Mouse (Mus musculus) lung, embryonic 16.5 days (tissue): ENCODE measurements around the gene Spsb4. TPM values are rescaled to one million over a fixed set of nuclear protein-coding genes. Genes with fewer than 3 reads are reported as not detected.

Experiments
- ATAC-seq: fragments of 200-750 bp; cut with Nextera tagmentation; 2 replicates; pipeline ENCODE4 v1.8.0; 2017; ENCODE audit warnings: low read depth, mild to moderate bottlenecking, moderate library complexity
- H3K27ac ChIP-seq: fragments of 300-500 bp; sonication (generic); 2 replicates; pipeline ENCODE4 v1.5.1; 2014; ENCODE audit warnings: mild to moderate bottlenecking, control low read depth, low read length
- H3K27me3 ChIP-seq: fragments of 300-500 bp; sonication (generic); 2 replicates; pipeline ENCODE4 v1.6.1; 2014; ENCODE audit warnings: low read depth, low read length, mixed read lengths; ENCODE audit not compliant: control insufficient read depth, insufficient read depth
- H3K36me3 ChIP-seq: fragments of 300-500 bp; sonication (generic); 2 replicates; pipeline ENCODE4 v1.6.1; 2014; ENCODE audit warnings: low read length; ENCODE audit not compliant: control insufficient read depth, insufficient read depth
- H3K4me1 ChIP-seq: fragments of 300-500 bp; sonication (generic); replicated peaks from 2 replicates; pipeline ENCODE4 v1.6.1; 2014; ENCODE audit warnings: low read length, mixed read lengths; ENCODE audit not compliant: control insufficient read depth, insufficient read depth
- H3K4me2 ChIP-seq: fragments of 300-500 bp; sonication (generic); 2 replicates; pipeline ENCODE4 v1.6.1; 2014; ENCODE audit warnings: low read depth, low read length, control low read depth
- H3K4me3 ChIP-seq: fragments of 300-500 bp; sonication (generic); 2 replicates; pipeline ENCODE4 v1.5.1; 2014; ENCODE audit warnings: mild to moderate bottlenecking, low read length, control low read depth
- H3K9ac ChIP-seq: fragments of 300-500 bp; sonication (generic); 2 replicates; pipeline ENCODE4 v1.6.1; 2014; ENCODE audit warnings: low read length, control low read depth
- H3K9me3 ChIP-seq: fragments of 300-500 bp; sonication (generic); 2 replicates; pipeline ENCODE4 v1.6.1; 2016; ENCODE audit warnings: low read length; ENCODE audit not compliant: control insufficient read depth
- WGBS: fragments of 180-500 bp; shearing (Covaris S2); extraction: QIAGEN DNeasy Blood & Tissue Kit; methylation state at CpG from one replicate; pipeline ENCODE4 v1.1.7; 2014; 5-methylcytosine and 5-hydroxymethylcytosine counted together
- polyA plus RNA-seq: library from polyadenylated mRNA; unstranded; fragments of >200 nt; fragmentation: Nextera tagmentation; extraction: Ambion mirVana; gene quantifications from 2 replicates; pipeline ENCODE4 v1.2.1, GENCODE M21; 2015

The Spsb4 gene
- polyA plus RNA-seq, 1 experiment from 2014 or later, result 8.8 TPM

DNA sequence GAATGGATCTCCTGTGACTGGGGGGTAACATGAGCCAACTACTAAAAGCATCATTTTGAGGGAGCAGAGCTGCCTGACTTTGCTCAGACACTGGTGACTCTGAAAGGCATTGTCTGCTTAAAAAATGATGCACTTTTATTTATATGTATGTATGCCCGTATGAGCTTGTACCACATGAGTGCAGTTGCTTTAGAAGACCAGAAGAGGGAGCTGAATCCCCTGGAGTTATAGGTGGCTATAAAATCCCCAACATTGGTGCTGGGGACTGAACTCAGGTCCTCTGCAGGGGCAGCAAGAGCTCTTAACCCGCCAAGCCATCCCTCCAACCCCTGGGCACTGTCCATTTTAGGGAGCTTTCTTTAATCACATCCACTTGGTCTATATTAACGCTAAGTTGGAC, 104.6 kb downstream of the Spsb4 start:
- Histone ChIP-seq H3K4me2 (no peak overlapping the region), H3K36me3 (no peaks in the 10 kb centered on the region), H3K4me3 (no peak overlapping the region), H3K9me3 (no peaks in the 10 kb centered on the region), H3K9ac (no peak overlapping the region), H3K4me1 (no peaks in the 10 kb centered on the region), H3K27me3 (no peaks in the 10 kb centered on the region), H3K27ac (no peak overlapping the region)
- ATAC-seq, result no peak
- WGBS, result 77% methylated on average over 3 of the region's 3 CpGs

DNA sequence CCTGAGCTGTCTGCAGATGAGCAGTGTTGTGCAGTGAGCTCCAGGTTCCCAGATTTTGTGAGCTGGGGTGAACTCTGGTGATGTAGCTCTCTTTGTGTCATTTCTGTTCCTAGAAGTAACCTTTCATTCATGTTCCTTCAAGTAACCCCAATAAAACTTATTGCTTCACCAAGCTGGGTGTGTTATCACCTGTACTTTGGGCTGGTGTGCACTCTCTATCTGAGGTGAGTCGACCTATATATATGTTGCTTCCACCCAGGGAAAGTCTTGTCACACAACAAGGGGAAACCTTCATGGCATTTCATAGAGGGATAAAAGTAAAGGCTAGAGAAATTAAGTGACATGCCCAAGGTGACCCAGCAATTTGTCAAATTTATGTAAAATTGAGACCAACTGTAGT, 109.1 kb downstream of the Spsb4 start:
- no peak for ATAC-seq
- H3K9ac ChIP-seq, result no peak overlapping the region
- H3K4me3 ChIP-seq, result no peak overlapping the region
- no peaks in the 10 kb centered on the region for H3K4me1 ChIP-seq
- H3K27me3 ChIP-seq, result no peaks in the 10 kb centered on the region
- H3K27ac ChIP-seq, result no peak overlapping the region
- H3K4me2 ChIP-seq, result no peak overlapping the region
- H3K9me3 ChIP-seq, result no peaks in the 10 kb centered on the region
- 82% methylated on average over 1 of the region's 1 CpGs for WGBS
- no peaks in the 10 kb centered on the region for H3K36me3 ChIP-seq

DNA sequence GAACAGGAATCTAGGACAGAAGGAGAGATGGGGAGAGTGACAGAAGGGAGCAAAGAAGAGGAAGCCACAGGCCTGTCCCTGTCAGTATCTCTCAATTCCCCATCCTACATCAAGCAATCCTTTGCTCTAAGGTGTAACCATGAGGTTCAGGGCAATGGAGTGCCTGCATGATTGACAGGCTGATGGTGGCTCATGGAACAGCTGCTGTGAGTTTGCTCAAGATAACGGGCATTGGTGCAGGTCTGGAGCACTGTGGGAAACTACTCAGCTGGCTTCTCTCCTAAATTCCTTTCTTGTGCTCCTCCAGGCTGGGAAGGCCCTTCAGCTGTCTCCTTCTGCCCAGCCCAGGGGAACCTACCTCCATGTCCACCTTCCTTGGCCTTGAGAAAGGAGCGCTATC, 109.9 kb downstream of the Spsb4 start:
- H3K27me3 ChIP-seq, result no peaks in the 10 kb centered on the region
- H3K4me2 ChIP-seq, result no peak overlapping the region
- WGBS, result 54% methylated on average over 2 of the region's 2 CpGs
- H3K27ac ChIP-seq, result no peak overlapping the region
- H3K9ac ChIP-seq, result no peak overlapping the region
- H3K9me3 ChIP-seq, result no peaks in the 10 kb centered on the region
- no peaks in the 10 kb centered on the region for H3K36me3 ChIP-seq
- H3K4me1 ChIP-seq, result no peaks in the 10 kb centered on the region
- no peak for ATAC-seq
- no peak overlapping the region for H3K4me3 ChIP-seq

DNA sequence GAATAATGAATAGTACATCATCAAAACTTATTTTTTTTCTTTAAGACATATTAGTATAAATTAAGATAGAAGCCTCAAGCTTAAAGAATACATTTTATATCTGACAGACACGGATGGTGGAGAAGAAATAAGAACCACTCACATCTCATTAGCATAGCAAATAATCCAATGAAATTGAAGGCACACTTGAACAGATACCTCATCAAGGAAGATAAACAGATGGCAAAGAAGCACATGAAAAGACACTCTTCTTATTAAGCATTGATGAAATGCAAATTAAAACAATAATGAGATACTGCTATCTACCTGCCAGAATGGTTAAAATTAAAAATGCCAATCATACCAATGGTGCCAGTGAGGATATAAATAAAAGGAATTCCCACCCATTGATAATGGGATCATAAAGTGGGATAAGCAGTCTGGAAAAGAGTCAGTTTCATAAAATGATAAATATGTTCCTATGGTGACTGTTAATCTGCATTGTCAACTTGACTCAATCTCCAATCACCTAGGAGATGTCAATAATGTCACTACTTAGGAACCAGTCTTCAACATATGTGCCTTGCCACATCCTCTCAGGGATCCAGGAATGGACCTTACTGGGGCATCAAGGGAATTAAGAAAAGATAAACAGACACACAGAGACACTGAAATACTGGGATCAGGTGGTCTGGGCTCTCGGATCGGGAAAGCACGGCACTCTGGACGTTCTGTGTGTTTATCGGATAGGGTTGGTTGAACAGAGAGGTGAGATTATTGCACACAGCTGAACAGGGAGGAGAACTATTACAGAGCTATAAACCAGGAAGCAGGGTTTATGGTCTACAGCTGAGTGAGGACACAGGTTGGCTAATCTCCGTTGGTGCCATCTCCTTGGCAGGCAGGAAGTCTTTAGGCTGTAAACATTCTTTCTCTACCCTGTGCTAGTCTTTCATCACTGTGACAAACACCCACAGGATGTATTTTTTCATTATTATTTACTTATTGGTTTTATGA, 114.0 kb downstream of the Spsb4 start:
- Histone ChIP-seq H3K9ac (no peak overlapping the region), H3K4me2 (no peak overlapping the region), H3K4me3 (no peak overlapping the region), H3K4me1 (no peaks in the 10 kb centered on the region), H3K9me3 (no peaks in the 10 kb centered on the region), H3K27me3 (no peaks in the 10 kb centered on the region), H3K36me3 (no peaks in the 10 kb centered on the region), H3K27ac (no peak overlapping the region)
- WGBS, result 78% methylated on average over 7 of the region's 7 CpGs
- ATAC-seq, result no peak

DNA sequence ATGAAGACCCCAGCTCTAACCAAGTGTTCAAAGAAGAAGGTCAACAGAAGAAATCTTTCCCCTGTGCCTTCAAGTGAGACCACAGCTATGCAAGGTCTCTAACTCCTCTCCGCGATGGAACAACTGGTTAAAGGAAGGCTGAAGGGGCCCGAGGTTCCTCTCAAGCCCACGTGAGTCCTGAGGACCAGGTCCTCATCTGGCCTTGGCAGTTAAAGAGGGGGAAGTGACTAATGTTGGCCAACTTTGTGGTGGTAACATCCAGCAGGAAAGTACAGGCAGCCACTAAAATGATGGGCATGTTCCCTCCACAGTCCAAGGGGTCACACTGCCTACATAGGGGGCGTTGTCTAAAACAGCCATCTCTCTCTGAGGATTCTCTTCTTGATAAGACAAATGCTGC, 118.9 kb downstream of the Spsb4 start:
- no peak overlapping the region for H3K9ac ChIP-seq
- no peaks in the 10 kb centered on the region for H3K27me3 ChIP-seq
- no peak overlapping the region for H3K4me3 ChIP-seq
- H3K9me3 ChIP-seq, result no peaks in the 10 kb centered on the region
- H3K4me2 ChIP-seq, result no peak overlapping the region
- H3K27ac ChIP-seq, result no peak overlapping the region
- H3K4me1 ChIP-seq, result no peaks in the 10 kb centered on the region
- no peak for ATAC-seq
- no peaks in the 10 kb centered on the region for H3K36me3 ChIP-seq
- WGBS, result 70% methylated on average over 5 of the region's 5 CpGs

DNA sequence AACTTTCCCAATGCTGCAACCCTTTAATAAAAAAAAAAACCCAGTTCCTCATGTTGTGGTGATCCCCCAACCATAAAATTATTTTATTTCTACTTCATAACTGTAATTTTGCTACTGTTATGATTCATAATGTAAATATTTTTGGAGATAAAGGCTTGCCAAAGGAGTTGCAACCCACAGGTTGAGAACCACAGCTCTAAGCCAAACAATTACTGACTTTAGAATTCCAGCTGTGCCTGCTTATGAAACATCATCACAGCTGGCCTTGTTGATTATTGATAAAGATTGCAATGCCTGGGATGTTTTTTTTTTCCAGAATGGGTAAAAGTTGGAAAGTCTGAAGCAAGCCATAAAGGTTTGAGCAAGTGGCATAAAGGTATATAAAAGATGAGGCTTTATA, 119.6 kb downstream of the Spsb4 start:
- Histone ChIP-seq H3K9me3 (no peaks in the 10 kb centered on the region), H3K27me3 (no peaks in the 10 kb centered on the region), H3K4me3 (no peak overlapping the region), H3K36me3 (no peaks in the 10 kb centered on the region), H3K9ac (no peak overlapping the region), H3K4me2 (no peak overlapping the region), H3K27ac (no peak overlapping the region), H3K4me1 (no peaks in the 10 kb centered on the region)
- no peak for ATAC-seq

DNA sequence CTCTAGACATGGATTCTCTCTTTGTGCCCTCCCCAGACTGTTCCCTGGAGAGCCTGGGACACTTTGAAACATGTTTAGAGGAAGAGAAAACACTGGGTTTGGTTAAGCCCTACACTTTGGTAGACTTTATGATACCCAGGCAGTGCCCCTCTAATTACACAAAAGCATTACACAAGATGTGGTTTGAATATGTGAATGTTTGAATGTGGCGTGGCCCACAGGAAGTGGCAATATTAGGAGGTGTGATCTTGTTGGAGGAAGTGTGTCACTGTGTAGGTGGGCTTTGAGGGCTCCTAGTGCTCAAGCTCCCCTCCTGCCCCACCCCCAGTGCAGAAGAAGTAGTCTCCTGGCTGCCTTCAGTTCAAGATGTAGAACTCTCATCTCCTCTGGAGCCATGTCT, 122.0 kb downstream of the Spsb4 start:
- 92% methylated on average over 1 of the region's 1 CpGs for WGBS
- no peak overlapping the region for H3K27ac ChIP-seq
- H3K27me3 ChIP-seq, result no peaks in the 10 kb centered on the region
- H3K4me1 ChIP-seq, result no peaks in the 10 kb centered on the region
- ATAC-seq, result no peak
- no peaks in the 10 kb centered on the region for H3K36me3 ChIP-seq
- H3K4me2 ChIP-seq, result no peak overlapping the region
- no peaks in the 10 kb centered on the region for H3K9me3 ChIP-seq
- H3K4me3 ChIP-seq, result no peak overlapping the region
- no peak overlapping the region for H3K9ac ChIP-seq

DNA sequence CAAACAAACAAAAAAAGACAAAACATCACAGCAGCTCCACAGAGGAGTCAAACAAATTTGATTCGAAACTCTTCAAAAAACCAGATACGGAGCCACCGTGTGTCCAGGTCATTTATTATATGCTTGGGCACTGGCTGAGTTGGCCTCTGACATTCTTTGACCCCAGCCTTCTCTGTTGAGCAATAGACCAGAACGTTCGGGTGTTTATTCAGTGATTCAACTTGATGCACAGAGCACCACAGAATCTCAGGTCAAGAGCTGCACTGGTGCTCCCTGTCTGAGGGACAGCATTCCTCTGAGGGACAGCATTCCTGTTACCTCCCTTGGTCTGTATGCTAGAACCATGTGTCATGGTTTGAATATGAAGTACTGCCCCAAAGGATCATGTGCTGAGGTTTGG, 125.1 kb downstream of the Spsb4 start:
- Histone ChIP-seq H3K27me3 (peaks cover 2% of the 10 kb centered on the region), H3K36me3 (no peaks in the 10 kb centered on the region), H3K9ac (no peak overlapping the region), H3K27ac (no peak overlapping the region), H3K4me2 (no peak overlapping the region), H3K4me3 (no peak overlapping the region), H3K4me1 (peaks cover 5% of the 10 kb centered on the region), H3K9me3 (no peaks in the 10 kb centered on the region)
- WGBS, result 50% methylated on average over 5 of the region's 5 CpGs
- ATAC-seq, result no peak
